Mouse (Mus musculus) cerebellum, adult 8-10 months (tissue): ENCODE results near the gene Cyp2w1.
A peak's percentile ranks its signal among the peaks of the same experiment; 100 is the strongest.
"Not testable (repeated sequence)": the region's sequence is repeated elsewhere in the genome, so short reads cannot be mapped to it uniquely, and the experiment has no call there.

ENCODE experiments used
- DNase-seq: peaks from one replicate; pipeline ENCODE4 v3.0.0; 2022

The Cyp2w1 gene

DNA sequence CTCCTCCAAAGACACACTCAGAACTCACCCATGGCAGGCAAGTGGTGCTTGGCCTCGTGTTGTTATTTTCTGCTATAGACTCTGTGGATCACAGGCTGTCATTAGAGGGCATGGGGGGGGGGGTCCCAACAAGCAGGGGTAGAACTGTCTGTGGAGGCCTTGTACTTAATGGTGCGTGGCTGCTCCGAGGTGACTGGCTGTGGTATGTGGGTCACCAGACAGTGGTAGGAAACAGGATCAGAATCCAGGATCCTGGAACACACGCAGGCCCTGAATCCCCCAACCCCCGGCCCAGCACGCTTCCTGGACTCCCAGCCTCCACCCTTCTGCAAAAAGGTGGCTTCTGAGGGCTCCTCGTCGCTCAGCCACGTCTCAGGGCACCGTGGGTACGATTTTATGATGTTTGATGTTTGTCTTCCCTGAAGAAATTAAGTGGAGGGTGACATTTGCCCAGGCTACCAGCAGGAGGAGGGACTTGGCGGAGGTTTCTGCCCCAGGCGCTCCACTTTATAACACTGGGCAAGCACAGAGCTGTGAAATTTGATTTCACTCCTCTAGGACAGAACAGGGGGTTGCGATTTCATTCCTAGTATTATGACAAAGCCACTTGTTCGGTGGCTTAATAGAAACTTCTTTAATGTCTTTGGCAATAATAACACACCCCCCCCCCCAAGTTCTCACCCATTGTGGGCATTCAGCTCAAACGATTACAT is 19.0 kb upstream of the Cyp2w1 start:
- no peak for DNase-seq

DNA sequence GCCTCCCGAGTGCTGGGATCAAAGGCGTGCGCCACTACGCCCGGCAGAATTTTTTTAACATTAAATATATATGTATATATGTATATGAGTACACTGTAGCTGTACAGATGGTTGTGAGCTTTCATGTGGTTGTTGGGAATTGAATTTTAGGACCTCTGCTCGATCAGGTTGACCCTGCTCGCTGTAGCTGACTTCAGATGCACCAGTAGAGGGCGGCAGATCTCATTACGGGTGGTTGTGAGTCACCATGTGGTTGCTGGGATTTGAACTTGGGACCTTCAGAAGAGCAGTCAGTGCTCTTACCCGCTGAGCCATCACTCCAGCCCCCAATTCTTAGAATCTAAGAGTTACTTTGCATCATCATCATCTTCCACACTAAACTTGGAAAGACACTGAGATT is 18.0 kb upstream of the Cyp2w1 start:
- not testable (repeated sequence) for DNase-seq

DNA sequence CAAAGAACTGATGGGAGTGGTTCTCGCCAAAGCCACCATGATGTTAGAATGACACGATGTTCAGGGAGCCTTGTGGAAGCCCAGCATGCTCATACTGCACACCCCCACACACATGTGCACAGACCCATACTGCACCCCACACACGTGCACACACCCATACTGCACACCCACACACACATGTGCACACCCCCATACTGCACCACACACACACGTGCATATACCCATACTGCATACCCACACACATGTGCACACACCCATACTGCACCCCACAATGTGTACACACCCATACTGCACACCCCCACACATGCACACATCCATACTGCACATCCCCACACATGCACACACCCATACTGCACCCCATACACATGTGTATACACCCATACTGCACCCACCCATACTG is 16.8 kb upstream of the Cyp2w1 start:
- no peak for DNase-seq

DNA sequence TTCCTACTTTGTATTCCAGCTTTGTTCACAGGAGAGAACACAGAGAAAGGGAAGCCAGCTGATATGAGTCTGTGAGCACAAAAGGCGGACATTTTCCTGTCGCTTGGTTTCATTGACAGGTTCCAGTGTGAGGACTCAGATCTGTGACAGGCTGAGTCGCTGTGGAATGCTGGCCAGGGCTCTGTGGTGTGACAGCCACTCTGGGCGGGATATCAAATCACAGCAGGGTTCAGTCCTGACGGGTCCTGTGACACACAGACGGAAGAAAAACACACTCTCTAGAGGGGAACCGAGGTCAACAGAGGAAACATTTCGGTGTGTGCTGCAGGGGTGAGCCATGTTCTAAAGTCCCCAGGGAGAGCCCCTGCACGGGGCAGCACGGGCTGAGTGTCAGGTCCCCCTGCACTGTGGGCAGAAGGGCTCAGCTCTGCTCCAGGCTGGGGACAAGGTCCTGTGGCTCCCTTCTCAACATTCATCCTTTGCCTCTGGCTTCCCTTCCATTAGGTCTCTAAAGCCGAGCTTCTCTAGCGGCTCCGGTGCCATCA is 14.5 kb upstream of the Cyp2w1 start:
- DNase-seq, result peak; percentile 86

DNA sequence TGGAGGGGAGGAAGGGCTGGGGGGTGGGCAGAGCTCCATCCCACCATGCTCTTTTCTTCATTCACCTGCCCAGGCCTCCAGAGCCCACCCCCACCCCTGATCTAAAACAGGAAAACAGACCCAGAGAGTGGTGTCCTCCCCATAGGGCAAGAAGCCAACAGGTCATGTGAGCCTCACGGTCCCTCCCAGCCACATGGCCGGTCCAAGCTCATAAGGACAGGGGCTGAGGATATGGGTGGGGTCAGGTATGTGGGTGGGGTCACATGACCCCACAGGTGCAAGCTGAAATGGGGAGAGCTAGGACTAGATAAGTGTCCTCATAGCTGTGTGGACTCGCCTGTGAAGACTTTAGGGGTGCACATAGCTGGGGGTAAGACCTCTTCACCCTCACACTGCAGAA is 14.0 kb upstream of the Cyp2w1 start:
- no peak for DNase-seq

DNA sequence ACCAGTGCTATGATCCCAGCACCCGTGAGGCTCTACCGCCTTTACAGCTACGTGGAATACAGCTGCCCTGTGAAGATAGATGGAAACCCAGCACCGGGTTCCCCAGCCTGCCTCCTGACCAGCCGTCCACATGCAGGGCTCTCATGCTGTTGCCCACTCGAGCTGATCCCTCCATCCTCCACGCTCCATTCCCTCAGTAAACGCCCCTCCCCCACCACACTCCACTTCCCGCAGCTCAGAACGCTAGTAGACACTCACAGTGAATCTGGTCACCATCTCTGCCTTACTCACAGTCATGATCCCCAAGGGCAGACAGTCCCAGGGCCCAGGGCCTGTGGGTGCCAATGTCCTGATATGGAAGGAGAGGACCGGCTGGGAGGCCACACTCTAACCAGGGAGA is 13.5 kb upstream of the Cyp2w1 start:
- DNase-seq, result no peak

DNA sequence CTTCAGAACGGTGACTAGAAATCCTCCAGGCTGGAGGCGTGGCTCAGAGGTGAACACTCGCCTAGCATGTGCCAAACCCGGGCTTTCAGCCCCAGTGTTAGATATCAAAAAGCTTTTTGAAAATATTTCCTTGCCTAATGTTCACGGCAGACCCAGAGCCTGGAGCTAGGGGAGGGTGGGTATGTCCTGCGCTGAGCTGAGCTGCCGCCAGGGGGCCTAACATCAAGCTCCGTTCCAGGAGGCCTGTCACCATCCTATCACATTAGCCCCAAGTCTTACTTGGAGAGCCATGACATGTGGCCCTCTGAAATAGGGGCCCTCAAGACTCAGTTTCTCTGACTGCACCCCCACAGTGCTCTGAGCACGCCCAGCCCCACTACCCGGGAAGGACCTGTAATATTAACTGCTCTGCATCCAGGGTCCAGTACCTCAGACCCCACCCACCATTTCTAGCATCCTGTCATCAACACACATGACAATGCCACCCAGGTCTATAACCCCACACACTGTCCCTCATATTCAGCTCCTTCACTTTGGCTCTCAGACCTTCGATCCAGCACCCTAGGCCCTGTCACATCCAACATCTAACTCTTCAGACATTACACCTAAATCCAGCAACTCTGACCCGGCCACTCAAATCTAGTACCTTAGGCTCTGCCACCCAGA is 8.3 kb upstream of the Cyp2w1 start:
- peak; percentile 70 for DNase-seq

DNA sequence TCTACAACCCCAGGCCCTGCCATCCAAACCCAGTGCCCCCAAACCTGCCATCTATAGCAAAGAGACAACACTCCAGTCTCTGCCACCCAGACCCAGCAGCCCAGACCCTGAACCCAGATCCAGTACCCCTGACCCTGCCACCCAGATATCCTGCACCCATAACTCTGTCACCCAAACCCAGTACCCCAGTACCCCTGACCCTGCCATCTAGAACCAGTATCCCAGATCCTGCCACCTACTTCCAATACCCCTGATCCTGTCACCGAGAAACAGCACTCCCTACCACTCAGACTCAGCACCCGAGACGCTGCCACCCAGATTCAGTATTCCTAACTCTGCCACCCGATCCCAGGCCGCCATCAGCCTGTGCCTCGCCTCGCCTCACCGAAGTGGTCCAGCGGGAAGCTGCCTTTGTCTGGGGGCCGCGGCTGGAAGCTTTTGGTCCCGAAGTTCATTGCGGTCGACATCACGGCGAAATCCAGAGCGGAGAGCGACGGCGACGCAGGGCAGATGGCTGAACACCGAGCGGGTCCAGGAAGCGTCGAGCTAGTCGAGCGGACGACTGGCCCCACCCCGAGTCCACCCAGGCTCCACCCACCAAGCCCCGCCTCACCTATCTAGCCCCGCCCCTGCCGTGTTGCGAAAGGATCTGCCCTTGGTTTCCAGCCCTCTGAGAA is 7.6 kb upstream of the Cyp2w1 start:
- DNase-seq, result peak; percentile 91

DNA sequence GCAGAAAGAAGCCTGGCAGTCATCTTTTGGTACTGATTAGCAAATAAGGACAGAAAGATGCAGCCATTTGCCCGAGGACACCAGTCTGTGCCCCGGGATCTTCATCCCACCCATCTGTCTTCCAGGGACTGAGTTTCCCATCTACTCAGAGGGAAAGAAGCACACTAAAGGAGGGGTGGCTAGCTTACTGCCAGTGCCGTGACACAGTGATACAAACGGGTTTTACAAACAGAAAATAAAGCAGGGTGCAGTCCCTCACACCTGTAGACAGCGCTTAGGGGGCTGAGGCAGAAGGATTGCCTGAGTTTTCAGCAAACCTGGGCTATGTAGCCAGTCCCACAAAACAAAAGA is 7.1 kb upstream of the Cyp2w1 start:
- no peak for DNase-seq

DNA sequence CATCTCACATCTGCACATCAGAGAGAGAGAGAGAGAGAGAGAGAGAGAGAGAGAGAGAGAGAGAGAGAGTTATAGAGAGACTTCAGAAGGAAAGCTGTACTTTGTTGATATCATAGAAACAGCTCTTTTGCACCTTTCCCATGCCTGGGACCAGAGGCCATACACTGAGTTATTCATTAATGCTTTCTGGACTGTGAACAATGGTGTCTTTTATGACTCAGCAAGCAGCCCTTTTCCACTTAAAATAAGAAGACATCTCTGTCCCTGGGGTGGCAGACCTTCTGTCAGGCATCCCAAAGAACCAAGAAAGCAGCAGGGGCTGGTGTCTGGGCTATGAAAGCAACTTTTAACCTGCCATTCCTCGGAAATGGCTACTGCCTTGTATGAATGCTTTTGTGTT is 5.2 kb upstream of the Cyp2w1 start:
- no peak for DNase-seq

DNA sequence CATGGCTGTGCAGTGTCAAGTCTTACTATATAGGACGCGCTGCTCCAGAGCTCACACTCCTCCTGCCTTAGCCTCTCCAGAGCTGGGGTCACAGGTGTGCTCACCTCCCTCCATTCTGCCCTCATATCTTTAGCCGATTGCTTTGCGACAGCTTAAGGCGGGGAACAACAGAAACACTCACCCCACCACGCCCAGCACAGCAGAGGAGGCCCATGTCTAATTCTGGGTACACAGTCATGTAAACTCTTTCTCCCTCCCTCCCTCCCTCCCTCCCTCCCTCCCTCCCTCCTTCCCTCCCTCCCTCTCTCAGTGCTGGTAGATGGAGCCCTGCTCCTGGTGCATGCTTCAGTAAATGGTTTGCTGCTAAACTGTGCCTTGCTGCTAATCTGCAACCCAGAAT is 2.7 kb upstream of the Cyp2w1 start:
- no peak for DNase-seq

DNA sequence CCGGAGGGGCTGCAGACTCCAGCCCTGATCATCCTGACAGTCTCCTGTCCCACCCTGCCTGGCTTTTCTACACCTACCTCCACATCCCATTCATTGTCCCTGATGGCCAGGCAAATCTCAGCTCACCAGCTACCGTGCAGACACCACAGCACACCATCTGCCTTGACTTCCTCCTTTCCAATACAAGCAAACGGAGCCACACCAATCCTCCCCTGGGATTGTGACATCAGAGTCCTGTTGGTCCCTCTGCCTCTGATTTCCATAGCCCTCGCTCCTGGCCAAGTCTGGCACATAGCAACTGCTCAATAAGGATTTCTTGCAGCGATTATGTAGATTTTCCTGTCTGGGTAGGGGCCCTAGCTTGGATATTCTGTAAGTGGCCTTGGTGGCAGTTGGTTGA is 1.3 kb upstream of the Cyp2w1 start, which contains the start of gene Cox19:
TSS of gene Cox19 (minus strand) at position 285 of the 400 bp plus-strand sequence.
- DNase-seq, result no peak

DNA sequence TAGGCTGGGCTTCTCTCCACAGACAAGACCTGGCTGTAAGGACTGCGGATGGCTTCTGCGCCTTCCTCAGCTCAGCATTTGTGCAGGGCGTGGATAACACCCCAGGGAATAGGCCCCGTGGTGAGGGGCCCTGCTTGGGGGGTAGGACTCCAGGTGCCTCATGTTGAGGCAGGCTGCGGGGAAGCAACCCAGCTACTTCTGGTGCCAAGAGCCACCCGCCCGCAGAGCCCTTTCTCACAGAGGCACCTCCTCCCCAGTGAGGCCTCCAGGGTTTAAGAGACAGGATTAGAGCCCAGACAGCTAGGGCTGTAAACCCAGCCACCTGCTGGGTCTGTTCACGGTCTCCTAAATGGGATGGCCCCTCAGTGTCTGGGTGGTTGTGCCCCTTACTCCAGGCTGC is 789 bp upstream of the Cyp2w1 start:
- DNase-seq, result no peak

DNA sequence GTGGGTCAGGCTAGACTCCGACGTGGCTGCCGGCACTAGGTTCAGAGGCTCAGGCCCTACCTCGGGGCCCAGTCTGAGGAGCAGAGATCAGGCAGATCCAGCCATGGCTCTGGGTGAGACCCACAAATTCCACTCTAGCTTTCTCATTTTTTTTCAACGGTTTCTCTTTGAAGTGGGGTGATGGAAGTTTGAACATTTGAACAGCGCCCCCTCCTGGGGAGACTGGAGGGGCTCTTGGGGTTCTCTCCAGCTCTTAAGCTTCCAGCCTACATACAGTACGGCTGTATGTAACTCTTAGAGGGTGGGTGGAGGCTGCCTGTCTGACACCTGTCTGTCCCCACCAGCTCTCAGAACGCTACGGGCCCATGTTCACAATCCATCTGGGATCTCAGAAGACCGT is 1.1 kb downstream of the Cyp2w1 start:
- no peak for DNase-seq

DNA sequence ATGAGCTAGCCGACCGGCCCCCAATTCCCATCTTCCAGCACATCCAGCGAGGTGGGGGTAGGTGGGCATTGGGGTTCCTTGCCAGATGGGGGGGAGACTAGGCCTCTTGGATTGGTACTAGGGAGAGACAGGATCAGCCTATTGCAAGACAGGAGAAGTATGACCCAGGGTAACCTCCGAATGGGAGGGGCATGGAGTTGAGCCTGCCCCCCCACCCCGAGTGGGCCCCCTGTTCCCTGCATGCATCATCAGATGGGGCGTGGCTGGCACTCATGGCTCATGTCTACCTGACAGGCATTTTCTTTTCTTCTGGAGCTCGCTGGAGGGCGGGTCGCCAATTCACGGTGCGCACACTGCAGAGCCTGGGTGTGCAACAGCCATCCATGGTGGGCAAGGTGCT is 1.5 kb downstream of the Cyp2w1 start:
- no peak for DNase-seq

DNA sequence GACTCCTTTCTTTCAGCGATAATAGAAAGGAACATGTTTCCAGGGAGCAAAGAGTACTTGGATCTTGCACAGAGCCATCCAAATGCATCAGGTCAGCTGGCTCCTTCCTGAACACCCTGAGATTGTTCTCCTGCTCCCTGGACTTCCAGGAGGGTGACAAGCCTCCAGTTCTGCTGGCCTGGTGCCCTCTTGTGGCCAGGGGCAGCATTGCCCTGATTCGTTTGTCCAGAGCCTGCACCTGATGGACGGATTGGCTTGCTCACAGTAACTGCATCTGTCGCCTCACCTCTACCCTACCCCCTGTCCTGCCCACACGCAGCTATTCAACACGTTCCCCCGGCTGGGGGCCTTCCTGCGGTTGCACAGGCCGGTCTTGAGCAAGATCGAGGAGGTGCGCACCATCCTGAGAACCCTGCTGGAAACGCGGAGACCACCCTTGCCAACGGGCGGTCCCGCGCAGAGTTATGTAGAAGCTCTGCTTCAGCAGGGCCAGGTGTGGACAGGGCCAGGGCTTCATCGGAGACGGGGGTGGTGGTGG is 2.9 kb downstream of the Cyp2w1 start:
- peak; percentile 86 for DNase-seq

DNA sequence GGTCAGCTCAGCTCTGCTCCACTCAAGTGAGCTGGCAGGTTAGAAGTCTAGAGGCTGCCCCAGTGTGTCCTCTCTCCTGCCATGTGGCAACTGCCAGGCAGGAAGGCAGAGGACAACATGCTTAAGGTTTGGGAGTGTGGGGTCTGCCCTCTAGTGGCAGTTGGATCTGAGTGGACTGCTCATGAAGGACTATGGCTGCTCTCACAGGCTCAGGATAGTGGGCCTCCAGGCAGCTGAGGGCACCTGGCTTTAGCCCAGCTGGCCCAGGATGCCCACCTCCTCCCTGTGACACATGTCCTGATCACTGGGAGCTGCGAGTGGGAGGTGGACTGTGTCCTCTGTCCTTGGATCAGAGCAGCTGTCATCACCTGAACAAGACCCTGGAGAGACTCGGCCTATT is 6.2 kb downstream of the Cyp2w1 start:
- DNase-seq, result no peak

DNA sequence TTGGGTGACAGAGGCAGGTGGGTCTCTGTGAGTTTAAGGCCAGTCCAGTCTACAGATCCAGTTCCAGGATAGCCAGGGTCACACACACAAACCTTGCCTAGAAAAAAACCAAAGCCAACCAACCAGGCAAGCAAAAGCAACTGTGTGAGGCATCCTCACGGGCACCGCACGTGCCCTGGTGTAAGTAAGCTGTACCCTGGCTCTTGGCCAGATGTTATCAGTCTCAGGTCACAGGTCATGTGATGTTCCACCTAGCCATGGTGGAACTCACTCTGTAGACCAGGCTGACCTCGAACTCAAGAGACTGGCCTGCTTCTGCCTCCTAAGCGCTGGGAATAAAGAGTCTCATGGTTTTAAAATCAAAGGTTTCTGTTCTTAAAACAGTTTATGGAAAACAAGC is 6.8 kb downstream of the Cyp2w1 start:
- DNase-seq, result no peak

DNA sequence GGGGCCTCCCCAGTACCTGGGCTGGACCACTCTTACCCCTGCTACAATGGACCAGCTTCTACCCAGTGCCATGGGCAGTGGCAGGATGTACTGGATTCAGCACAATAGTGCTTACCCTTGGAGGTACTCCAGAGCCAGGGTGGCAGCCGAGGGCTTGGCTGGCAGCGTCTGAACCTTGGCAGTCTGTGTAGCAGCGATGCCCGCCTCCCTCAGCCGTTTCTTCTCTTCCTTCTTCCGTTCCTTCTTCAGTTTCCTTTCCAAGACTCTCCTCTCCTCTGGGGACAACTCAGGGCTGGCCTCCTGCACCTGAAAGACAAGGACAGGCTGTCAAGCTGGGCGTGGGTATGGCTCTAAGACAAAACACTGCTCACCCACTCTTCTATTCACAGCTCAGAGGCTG is 11.4 kb downstream of the Cyp2w1 start:
- DNase-seq, result no peak

DNA sequence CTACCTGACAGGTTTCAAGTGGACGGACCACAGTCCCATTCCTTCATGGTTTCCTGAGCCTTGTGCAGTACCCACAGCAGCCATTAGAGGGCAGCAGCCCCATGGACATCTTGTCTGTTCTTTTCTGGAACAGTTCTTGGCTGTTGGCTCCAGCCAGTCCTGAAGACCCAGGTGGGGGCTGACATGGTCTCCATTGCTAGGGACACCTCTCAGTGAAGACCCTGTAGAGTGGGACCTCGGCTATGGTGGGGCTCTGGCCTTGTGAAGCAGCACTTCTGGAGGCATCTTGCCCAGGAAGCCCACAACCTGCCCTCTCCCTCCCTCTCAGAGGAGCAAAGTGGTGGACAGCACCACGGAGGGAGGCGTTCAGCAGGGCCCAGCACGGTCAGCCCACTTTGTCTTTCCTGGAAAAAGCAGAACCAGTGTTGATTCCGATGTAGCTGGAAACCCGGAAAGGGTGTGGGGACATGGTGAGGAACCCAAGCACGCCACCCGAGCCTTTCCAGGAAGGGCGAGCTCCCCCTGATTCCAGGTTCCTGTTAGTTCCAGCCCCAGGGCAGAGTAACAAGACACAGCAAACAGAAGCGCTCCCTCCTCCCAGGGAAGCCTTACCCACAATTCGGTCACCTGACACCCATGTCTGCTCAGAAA is 12.0 kb downstream of the Cyp2w1 start:
- peak; percentile 93 for DNase-seq

DNA sequence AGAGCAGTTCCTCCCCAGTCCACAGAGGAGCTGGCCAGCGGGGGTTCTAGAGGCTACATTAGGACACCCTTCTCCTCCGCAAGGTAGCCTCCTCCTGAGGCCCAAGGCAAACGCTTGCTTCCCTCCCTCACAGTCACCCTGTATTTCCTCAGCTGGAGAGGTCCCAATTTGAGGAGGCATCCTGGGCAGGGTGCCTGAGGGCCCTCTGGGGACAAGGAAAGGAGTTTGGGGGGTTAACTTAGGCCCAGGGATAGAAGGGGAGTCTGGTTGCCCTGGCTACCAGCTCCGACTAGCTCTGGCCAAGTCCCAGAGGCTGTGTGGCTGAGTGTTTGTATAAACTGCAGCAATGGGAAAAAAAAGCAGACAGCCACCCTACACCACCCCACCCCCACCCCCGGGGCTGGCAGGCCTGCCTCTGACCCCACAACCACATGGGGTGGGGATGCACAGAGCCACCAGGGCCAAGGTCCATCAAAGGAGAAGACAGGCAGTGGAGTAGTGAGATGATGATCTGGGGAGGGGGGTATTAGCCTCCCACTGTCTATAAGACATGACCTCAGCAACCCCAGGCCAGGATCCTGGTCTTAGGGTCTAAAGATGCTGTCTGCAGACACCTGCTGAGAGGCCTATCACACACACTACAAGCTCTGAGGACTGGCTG is 12.6 kb downstream of the Cyp2w1 start:
- no peak for DNase-seq

DNA sequence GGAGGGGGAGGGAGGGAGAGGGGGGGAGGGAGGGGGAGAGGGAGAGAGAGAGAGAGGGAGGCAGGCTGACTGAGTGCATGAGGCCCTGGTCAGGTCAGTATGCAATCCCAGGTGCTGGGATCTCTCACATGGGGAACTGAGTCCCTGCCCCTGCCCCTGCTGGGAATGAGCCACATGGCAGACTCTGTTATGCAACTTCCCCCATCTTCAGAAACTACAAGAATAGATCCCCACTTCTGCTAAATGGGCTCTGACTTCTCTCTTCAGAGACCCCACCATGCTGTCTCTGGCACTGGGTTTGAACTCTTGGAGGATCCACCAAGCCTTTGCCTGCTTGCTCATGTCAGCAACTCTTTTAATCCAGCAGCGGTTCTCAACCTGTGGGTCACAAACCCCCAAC is 13.4 kb downstream of the Cyp2w1 start:
- DNase-seq, result no peak

DNA sequence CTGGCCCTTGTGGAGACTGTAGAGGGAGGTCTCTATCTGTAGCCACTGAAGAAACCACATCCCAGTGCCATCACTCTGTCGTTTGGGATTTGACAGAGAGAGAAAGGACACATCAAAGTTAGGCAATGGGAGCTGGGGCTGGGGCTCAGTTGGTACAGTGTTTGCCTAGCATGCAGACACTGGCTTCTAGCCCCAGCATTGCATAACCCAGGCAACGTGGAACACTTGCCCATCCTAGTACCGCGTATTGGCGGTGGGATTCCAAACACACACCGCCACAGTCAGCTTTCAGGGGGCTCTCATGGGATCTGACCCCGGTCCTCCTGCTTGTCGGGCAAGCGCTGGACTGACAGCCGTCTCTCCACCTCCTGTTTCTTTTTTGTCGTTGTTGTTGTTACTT is 14.1 kb downstream of the Cyp2w1 start:
- no peak for DNase-seq
